Mouse (Mus musculus) colon, adult 2 months (tissue): ENCODE results near the gene Plekhh1. TPM values are rescaled to one million over a fixed set of nuclear protein-coding genes. Genes with fewer than 3 reads are reported as not detected.

Experiments used
- polyA plus RNA-seq: library from polyadenylated mRNA; depleted of rRNA; stranded (reverse); fragments of >200 nt; gene quantifications from 2 replicates; pipeline ENCODE4 v1.2.3, GENCODE M21; 2012; rRNA removed

Gene Plekhh1
- polyA plus RNA-seq = 40.7 and 44.0 TPM in 2 replicates

GRCm38 (mm10) chr12:79028911-79029861 lies at the start of gene Plekhh1:
Plekhh1 (plus strand) TSS chr12:79029163.

GRCm38 (mm10) chr12:79007126-79007753 lies 21.7 kb upstream of the Plekhh1 start, which contains the start of gene Tmem229b:
Tmem229b (minus strand) TSS chr12:79007627.

GRCm38 (mm10) chr12:79089182-79089812 lies 60.3 kb downstream of the Plekhh1 start, which contains the start of gene Pigh:
Pigh (minus strand) TSS chr12:79089651.

GRCm38 (mm10) chr12:79130299-79131177 lies 101.6 kb downstream of the Plekhh1 start, which contains the start of gene Arg2:
Arg2 (plus strand) TSS chr12:79130777.

Other genes with a start within 250 kb of the Plekhh1 start
- gene Atp6v1d, start 167.5 kb upstream of the Plekhh1 start, polyA plus RNA-seq = 3.5 and 4.7 TPM in 2 replicates
- gene Eif2s1, start 167.3 kb upstream of the Plekhh1 start, polyA plus RNA-seq = 4.3 and 4.5 TPM in 2 replicates
- gene Plek2, start 122.2 kb upstream of the Plekhh1 start, polyA plus RNA-seq = 11.3 and 13.2 TPM in 2 replicates
- 4.0 and 5.5 TPM in 2 replicates for gene Tmem229b, start 21.5 kb upstream of the Plekhh1 start, polyA plus RNA-seq
- 14.6 and 18.7 TPM in 2 replicates for gene Pigh, start 60.5 kb downstream of the Plekhh1 start, polyA plus RNA-seq
- 1.5 and 5.4 TPM in 2 replicates for gene Arg2, start 101.6 kb downstream of the Plekhh1 start, polyA plus RNA-seq
- gene Vti1b, start 143.5 kb downstream of the Plekhh1 start, polyA plus RNA-seq = 67.6 and 68.7 TPM in 2 replicates
- gene Rdh11, start 163.1 kb downstream of the Plekhh1 start, polyA plus RNA-seq = 7.7 and 8.8 TPM in 2 replicates
- gene Rdh12, start 179.8 kb downstream of the Plekhh1 start, polyA plus RNA-seq = 0.51 and 0.57 TPM in 2 replicates